Mouse (Mus musculus): ENCODE measurements around the gene Ap2a1. TPM values are rescaled to one million over a fixed set of nuclear protein-coding genes. Genes with fewer than 3 reads are reported as not detected.
A peak's percentile ranks its signal among the peaks of the same experiment; 100 is the strongest.

Ap2a1 gene
- total RNA-seq, 2 experiments from 2014 or later: 74.2 to 93.9 TPM

GRCm38 (mm10) chr7:44954091-44954885, 25.0 kb upstream of the Ap2a1 start:
- ATAC-seq (replicated peaks; ENCODE audit: low FRiP score, poor library complexity, severe bottlenecking): no peak

- ATAC-seq (replicated peaks; ENCODE audit: low FRiP score, poor library complexity, severe bottlenecking): no peak
Measured at GRCm38 (mm10) chr7:44953561-44953960, 24.3 kb upstream of the Ap2a1 start.

- peak; percentile 86 for ATAC-seq (replicated peaks; ENCODE audit: low FRiP score, poor library complexity, severe bottlenecking)
Measured at GRCm38 (mm10) chr7:44952611-44953306, 23.5 kb upstream of the Ap2a1 start.

GRCm38 (mm10) chr7:44951960-44952359, 22.7 kb upstream of the Ap2a1 start:
- ATAC-seq (replicated peaks; ENCODE audit: low FRiP score, poor library complexity, severe bottlenecking): peak; percentile 89

GRCm38 (mm10) chr7:44949922-44950321, 20.6 kb upstream of the Ap2a1 start:
- no peak for ATAC-seq (replicated peaks; ENCODE audit: low FRiP score, poor library complexity, severe bottlenecking)

GRCm38 (mm10) chr7:44942904-44943303, 13.6 kb upstream of the Ap2a1 start, which contains the start of gene Tsks:
TSS of gene Tsks (plus strand) at chr7:44943204.
- ATAC-seq (replicated peaks; ENCODE audit: low FRiP score, poor library complexity, severe bottlenecking): 0 out of 2 replicates have a peak, but pooled peaks have one; percentile 3

GRCm38 (mm10) chr7:44938680-44939079, 9.4 kb upstream of the Ap2a1 start:
- ATAC-seq (replicated peaks; ENCODE audit: low FRiP score, poor library complexity, severe bottlenecking): no peak

- ATAC-seq (replicated peaks; ENCODE audit: low FRiP score, poor library complexity, severe bottlenecking): no peak
Measured at GRCm38 (mm10) chr7:44928570-44928969, 726 bp downstream of the Ap2a1 start.

GRCm38 (mm10) chr7:44925468-44925867, 3.8 kb downstream of the Ap2a1 start:
- ATAC-seq (replicated peaks; ENCODE audit: low FRiP score, poor library complexity, severe bottlenecking): no peak

GRCm38 (mm10) chr7:44922530-44922929, 6.8 kb downstream of the Ap2a1 start:
- ATAC-seq (replicated peaks; ENCODE audit: low FRiP score, poor library complexity, severe bottlenecking): peak; percentile 67

GRCm38 (mm10) chr7:44919127-44919526, 10.2 kb downstream of the Ap2a1 start:
- no peak for ATAC-seq (replicated peaks; ENCODE audit: low FRiP score, poor library complexity, severe bottlenecking)

- ATAC-seq (replicated peaks; ENCODE audit: low FRiP score, poor library complexity, severe bottlenecking): peak; percentile 80
Measured at GRCm38 (mm10) chr7:44918219-44918618, 11.1 kb downstream of the Ap2a1 start.

- ATAC-seq (replicated peaks; ENCODE audit: low FRiP score, poor library complexity, severe bottlenecking): no peak
Measured at GRCm38 (mm10) chr7:44916881-44917280, 12.4 kb downstream of the Ap2a1 start.

GRCm38 (mm10) chr7:44916191-44916590, 13.1 kb downstream of the Ap2a1 start:
- ATAC-seq (replicated peaks; ENCODE audit: low FRiP score, poor library complexity, severe bottlenecking): no peak

GRCm38 (mm10) chr7:44915314-44915713, 14.0 kb downstream of the Ap2a1 start:
- ATAC-seq (replicated peaks; ENCODE audit: low FRiP score, poor library complexity, severe bottlenecking): no peak

- no peak for ATAC-seq (replicated peaks; ENCODE audit: low FRiP score, poor library complexity, severe bottlenecking)
Measured at GRCm38 (mm10) chr7:44914396-44914795, 14.9 kb downstream of the Ap2a1 start.

GRCm38 (mm10) chr7:44908706-44909476, 20.4 kb downstream of the Ap2a1 start:
- ATAC-seq (replicated peaks; ENCODE audit: low FRiP score, poor library complexity, severe bottlenecking): no peak

GRCm38 (mm10) chr7:44905430-44905829, 23.9 kb downstream of the Ap2a1 start:
- ATAC-seq (replicated peaks; ENCODE audit: low FRiP score, poor library complexity, severe bottlenecking): no peak

GRCm38 (mm10) chr7:44901230-44901722, 28.0 kb downstream of the Ap2a1 start:
- peak; percentile 53 for ATAC-seq (replicated peaks; ENCODE audit: low FRiP score, poor library complexity, severe bottlenecking)

GRCm38 (mm10) chr7:44900632-44901031, 28.7 kb downstream of the Ap2a1 start:
- ATAC-seq (replicated peaks; ENCODE audit: low FRiP score, poor library complexity, severe bottlenecking): no peak
